Mouse (Mus musculus) bone marrow macrophage, adult 2 months (primary cell): ENCODE measurements around the gene Nme8.

Experiments
- CTCF ChIP-seq: IDR thresholded peaks from 2 replicates; pipeline ENCODE4 v1.5.1; 2012; ENCODE audit warnings: low read depth, mild to moderate bottlenecking, low read length, moderate library complexity
- POLR2A ChIP-seq: IDR thresholded peaks from 2 replicates; pipeline ENCODE4 v1.6.1; 2012; ENCODE audit warnings: mild to moderate bottlenecking, low read depth, low read length, borderline replicate concordance

GRCm38 (mm10) chr13:19700733-19701442 is 3.3 kb upstream of the Nme8 start:
- TF ChIP-seq POLR2A: no peak
- TF ChIP-seq CTCF: no peak
